15 mouse cellular contexts compared by ENCODE assay signal in genomic region chr9:114646556-114647505, GRCm38 (mm10). TPM values are rescaled to one million over a fixed set of nuclear protein-coding genes. Genes with fewer than 3 reads are reported as not detected.
DNase-seq lines count a peak whose midpoint lies in the region; ATAC-seq and TF ChIP-seq lines count a peak whose summit lies in the region.
"Had no signal": no experiment of that assay in that cellular context is flagged by ENCODE, and none has a peak within 500 bp of the region (broad histone marks: within the 10 kb centered on the region; RNA-seq: fewer than 3 reads in every experiment).

No protein-coding gene starts in this region.

- H3K4me3 ChIP-seq in kidney, adult 2 months (ENCODE audit: insufficient read depth, low read depth, low read length): no peak overlapping the region
- H3K4me3 ChIP-seq in midbrain, embryonic 13.5 days (replicated peaks): no peak overlapping the region
- H3K4me3 ChIP-seq: embryonic facial prominence, embryonic 13.5 days; gastrocnemius, adult 2 months; limb, embryonic 12.5 days had no signal

- no peaks in the 10 kb centered on the region for H3K27me3 ChIP-seq in kidney, adult 2 months (replicated peaks; ENCODE audit: control insufficient read depth, insufficient read depth, low read length)
- peaks cover 29% of the 10 kb centered on the region for H3K27me3 ChIP-seq in midbrain, embryonic 13.5 days

- no peak overlapping the region for H3K27ac ChIP-seq in kidney, adult 2 months (ENCODE audit: insufficient read depth, low read depth, low read length)
- H3K27ac ChIP-seq in midbrain, embryonic 13.5 days: no peak overlapping the region
- H3K27ac ChIP-seq: embryonic facial prominence, embryonic 13.5 days; gastrocnemius, adult 2 months; limb, embryonic 12.5 days had no signal

- no peak for ATAC-seq in midbrain, embryonic 13.5 days
- ATAC-seq: inflammation-experienced regulatory T-cells, adult 6 months had no signal

- H3K36me3 ChIP-seq in kidney, adult 2 months (ENCODE audit: control insufficient read depth, insufficient read depth, low read length): no peaks in the 10 kb centered on the region
- H3K36me3 ChIP-seq in midbrain, embryonic 13.5 days: no peaks in the 10 kb centered on the region
- H3K36me3 ChIP-seq: embryonic facial prominence, embryonic 13.5 days; limb, embryonic 12.5 days had no signal

- H3K4me2 ChIP-seq in midbrain, embryonic 13.5 days (replicated peaks): no peak overlapping the region
- H3K4me2 ChIP-seq: embryonic facial prominence, embryonic 13.5 days; limb, embryonic 12.5 days had no signal

- peak; percentile 47 for DNase-seq in kidney, adult 2 months
- no peak for DNase-seq in kidney, postnatal 10 days
- peak; percentile 88 for DNase-seq in R1 (ENCODE audit: low read depth, low spot score)
- peak; percentile 42 for DNase-seq in layer of hippocampus, adult 9-10 months (ENCODE audit: low spot score)
- DNase-seq in right cerebral cortex, postnatal 25 days: peak; percentile 75
- DNase-seq in embryo, embryonic 10 days (ENCODE audit: low spot score): no peak
- DNase-seq in cerebellum, adult 11-12 months: no peak
- DNase-seq: adrenal gland, postnatal 36 days; cerebellum, adult 8-10 months; gastrocnemius, adult 2 months; lung, postnatal 4 days had no signal

- no peak overlapping the region for H3K9ac ChIP-seq in midbrain, embryonic 13.5 days (replicated peaks)
- H3K9ac ChIP-seq: embryonic facial prominence, embryonic 13.5 days; limb, embryonic 12.5 days had no signal

- no peak for TF ChIP-seq POLR2A in kidney, adult 2 months (IDR thresholded peaks at IDR 0.05; ENCODE audit: low read depth, low read length)

- H3K4me1 ChIP-seq in kidney, adult 2 months (ENCODE audit: control insufficient read depth, insufficient read depth, low read length): no peaks in the 10 kb centered on the region
- H3K4me1 ChIP-seq in midbrain, embryonic 13.5 days (replicated peaks): no peaks in the 10 kb centered on the region
- H3K4me1 ChIP-seq: embryonic facial prominence, embryonic 13.5 days; limb, embryonic 12.5 days had no signal

- TF ChIP-seq CTCF in kidney, adult 2 months (conservative IDR thresholded peaks at IDR 0.05; ENCODE audit: insufficient read depth, insufficient read length, low read depth, low read length): no peak

- H3K9me3 ChIP-seq in midbrain, embryonic 13.5 days: no peaks in the 10 kb centered on the region
- H3K9me3 ChIP-seq: embryonic facial prominence, embryonic 13.5 days; limb, embryonic 12.5 days had no signal

- 79% methylated on average over 12 of the region's 12 CpGs for WGBS in kidney, adult 2 months
- 87% methylated on average over 12 of the region's 12 CpGs for WGBS in midbrain, embryonic 13.5 days

RNA-seq across cellular contexts. Expression of gene Cnot10, which starts 6.8 kb away (rescaled TPM):
- 21.9 and 24.0 TPM in 2 replicates for polyA plus RNA-seq in kidney, adult 2 months (2012; rRNA removed)
- 59.5 and 63.4 TPM in 2 replicates for polyA plus RNA-seq in midbrain, embryonic 13.5 days (2015; fragmentation: Nextera tagmentation; extraction: Ambion mirVana)

RNA-seq across cellular contexts. Expression of gene Dync1li1, which starts 41.8 kb away (rescaled TPM):
- 21.3 and 24.6 TPM in 2 replicates for polyA plus RNA-seq in kidney, adult 2 months (2012; rRNA removed)
- 149 and 150 TPM in 2 replicates for polyA plus RNA-seq in midbrain, embryonic 13.5 days (2015; fragmentation: Nextera tagmentation; extraction: Ambion mirVana)

Comparison
In these comparisons a context has a peak if more than half of its experiments do, and no peak if none do; other contexts are left out.
1. DNase-seq: peak in kidney, adult 2 months (single experiment), R1 (single experiment), layer of hippocampus, adult 9-10 months (single experiment) and right cerebral cortex, postnatal 25 days (single experiment); none in kidney, postnatal 10 days (single experiment), embryo, embryonic 10 days (single experiment) and cerebellum, adult 11-12 months (single experiment).